Mouse (Mus musculus) cerebellum, adult 18-20 months (tissue): ENCODE data around the gene Ggta1.

Experiments
- DNase-seq, 2 experiments: peaks; one replicate each; pipeline ENCODE4 v3.0.0; 2021

The Ggta1 gene

DNA sequence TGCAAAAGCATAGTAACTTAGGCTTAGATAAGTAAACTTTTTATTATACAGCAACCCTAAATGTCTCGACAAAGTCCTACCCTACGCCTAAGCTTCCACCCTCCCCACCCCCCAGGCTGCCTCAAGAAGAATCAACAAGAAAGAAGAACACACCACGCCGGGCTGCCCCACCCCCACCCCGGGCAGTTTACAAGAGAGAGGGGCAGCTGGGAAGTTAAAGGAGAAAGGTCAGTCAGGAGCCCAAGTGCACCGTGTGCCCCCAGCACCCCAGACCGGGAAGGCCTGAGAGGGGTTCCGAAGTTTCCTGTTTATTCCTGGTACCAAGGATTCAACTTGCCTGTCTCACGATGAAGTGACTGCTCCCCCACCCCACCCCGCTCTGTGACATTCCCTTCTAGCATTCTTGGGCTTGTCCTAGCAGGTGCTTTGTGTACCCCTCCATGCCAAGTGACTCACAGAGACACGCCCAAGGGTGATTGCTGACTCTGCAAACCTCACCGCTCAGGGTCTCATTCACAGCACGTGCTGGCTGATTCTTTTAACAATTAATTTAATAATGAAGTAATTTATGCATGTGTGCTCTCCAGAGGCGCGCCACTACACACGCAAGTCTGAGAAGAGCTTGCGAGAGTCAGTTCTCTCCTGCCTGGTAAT lies 27.6 kb upstream of the Ggta1 start:
- no peak for DNase-seq

DNA sequence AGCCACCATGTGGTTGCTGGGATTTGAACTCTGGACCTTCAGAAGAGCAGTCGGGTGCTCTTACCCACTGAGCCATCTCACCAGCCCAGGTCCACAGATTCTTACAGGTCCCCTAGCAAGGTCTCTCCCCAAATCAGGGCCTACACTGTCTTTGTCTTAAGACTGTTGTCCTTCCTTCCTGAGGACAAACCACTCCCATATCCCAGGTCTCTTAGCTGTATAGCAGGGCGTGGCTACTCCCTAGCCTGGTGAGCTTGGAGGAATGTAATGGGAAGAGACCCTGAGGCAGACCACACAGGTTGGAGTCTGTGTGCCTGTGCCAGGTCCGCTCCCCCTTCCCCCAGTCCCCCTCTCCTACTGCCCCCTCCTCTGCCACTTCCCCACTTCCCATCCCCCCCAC lies 24.7 kb upstream of the Ggta1 start:
- no peak for DNase-seq

DNA sequence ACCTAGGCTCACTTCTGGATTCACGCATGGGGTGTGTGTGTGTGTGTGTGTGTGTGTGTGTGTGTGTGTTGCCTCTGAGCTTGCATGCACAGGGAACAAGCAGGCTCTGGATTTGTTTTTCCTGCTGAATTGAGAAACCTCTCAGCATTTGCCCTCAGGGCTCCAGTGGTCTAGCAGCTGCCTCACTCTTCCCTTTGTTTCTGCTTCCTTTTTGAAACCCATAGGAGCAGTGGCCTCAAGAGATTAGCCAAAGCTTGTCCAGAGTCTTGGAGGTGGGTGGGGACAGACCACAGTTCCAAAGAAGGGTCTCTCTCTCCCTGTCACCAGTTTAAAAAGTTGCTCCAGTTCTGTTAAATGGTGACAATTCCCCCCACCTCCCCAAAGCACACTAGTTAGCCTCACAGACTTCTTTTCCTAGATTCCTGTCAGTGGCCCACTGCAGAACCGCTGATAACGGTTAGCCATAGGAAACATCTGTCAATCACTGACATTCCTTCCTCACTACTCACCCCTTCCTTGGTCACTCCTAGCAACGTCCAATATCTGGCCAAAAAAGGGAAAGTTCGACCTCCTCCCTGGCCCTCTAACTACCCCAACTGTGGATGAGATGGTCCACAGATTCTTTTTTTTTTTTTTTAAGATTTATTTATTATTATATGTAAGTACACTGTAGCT lies 24.1 kb upstream of the Ggta1 start:
- no peak for DNase-seq

DNA sequence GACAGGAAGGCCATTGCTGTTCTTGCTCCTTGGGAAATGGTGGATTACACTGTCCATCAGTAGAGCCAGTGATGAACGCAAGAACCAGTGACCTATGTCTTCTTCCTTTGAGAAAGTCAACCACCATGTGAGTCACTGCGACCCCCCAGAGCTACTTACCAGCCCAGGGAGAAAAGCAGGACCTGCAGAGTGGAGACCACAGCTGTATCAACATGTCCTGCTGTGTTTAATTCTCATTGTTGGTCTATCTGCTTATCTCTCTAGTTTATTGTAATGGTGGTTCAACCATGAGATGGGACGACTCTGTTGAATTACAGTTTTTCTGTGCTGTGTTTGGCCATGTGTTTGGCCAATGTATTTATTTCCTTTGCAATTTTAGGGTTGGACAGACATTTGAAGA lies 21.1 kb upstream of the Ggta1 start:
- no peak for DNase-seq

DNA sequence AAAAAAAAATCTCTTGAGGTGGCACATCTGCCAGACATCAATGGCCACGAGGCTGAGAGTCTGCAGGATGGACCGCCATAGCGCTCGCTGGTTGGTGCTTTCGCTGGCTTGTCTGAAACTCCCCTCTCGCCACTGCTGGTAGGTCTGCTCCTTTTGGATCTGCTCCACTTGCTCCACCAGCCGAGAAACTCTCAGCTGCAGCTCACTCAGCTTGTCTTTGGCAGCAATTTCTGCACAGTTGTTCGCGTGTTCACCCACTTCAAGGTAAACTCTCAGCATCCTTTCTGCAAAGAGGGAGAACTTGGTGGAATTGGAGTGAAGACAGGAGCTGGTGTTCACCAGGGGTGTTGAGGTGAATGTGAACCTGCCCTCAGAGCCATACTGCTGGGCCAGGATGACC lies 20.4 kb upstream of the Ggta1 start:
- no peak for DNase-seq

DNA sequence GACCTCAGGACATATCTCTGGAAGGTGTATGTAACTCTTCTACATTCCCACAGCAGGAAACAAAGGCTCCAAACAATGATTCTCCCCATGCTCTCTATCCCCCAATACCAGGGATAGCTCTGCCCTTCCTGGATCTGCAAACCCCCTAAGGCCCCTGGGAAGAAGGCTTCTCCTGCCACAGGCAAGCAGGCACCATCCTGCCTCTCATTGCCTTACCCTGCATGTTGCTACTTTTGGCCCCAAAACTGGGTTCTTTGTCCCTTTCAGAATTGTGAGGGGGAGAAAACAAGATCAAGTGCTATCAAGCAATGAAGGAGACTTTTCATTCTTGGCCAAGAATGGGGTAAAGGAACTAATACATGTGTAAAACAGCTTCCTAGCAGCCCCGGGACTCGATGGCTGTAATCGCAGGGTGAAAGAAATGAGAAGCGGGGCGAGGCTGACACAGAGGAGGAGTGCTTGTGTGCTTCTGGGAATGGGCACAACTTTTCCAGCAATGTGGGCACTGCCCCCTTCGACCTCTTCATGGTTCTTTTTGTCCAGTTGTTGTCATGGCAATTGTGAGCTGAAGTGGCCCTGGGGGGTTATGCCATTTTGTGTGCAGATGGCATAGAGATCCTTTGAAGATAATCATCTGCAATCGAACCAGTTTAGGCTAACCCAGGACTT lies 18.4 kb upstream of the Ggta1 start:
- DNase-seq: no peak

DNA sequence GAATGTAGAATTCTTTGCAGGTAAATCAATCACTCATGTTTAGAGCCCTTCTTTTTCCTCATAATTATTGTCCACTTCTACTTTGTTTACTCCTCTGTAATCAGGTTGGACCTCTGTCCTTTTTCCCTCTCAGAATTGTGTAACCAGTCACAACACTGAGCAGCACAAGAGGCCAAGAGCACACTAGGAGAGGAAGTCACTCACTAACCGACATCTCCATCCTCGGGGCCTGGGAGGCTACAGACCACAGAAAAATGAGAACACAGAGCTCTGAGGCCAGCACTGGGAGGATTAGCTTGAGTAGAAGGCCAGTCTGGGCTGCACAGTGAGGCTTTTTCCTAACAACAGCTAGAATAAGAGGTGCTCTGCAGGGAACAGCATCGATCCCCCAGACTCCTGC lies 17.0 kb upstream of the Ggta1 start:
- no peak for DNase-seq

DNA sequence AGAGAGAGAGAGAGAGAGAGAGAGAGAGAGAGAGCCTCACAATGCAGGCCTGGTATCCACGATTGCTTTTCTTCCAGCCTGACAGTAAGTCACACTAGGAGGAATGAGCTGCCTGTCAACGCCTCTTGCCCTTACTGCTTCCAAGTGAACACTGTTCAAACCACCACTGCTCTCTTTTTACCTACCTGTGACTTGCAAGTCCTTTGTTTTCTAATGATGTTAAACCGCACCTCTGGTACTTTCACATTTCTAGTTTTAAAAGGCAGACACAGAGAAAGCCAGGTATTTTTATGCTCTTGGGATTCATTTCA lies 15.7 kb upstream of the Ggta1 start:
- DNase-seq: no peak

DNA sequence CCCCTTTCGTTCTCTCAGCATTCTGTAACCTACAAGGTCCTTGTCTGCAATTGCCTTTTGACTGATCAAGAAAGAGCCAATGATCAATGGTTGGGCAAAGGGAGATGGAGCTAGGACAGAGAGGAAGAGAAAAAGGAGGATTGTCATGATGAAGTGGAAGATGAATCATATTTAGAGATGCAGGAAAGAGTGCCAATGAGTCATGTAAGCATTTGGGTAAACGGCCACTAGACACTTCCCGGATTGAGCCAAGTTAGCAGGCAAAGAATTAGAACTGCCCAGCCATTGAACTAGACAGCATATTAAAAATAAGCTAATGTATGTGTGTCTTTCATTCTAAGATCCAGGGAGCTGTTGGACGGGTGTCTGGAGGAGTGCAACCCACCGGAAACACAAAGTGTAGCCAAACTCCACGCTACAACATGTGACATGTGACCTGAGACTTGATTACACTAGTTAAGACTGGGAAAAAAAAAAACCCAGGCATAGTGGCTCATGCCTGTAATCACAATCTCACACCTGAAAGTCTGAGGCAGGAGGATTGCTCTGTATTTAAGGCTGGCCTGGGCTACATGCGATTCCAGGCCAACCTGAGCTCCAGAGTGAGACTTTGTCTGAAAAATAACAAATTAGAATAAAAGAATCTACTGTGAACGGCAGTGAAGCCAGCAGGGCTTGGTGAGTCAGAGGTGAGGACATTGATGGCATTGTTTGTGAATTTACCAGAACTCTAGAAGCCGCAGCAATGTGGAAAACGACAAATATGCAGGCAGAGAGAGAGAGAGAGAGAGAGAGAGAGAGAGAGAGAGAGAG lies 15.2 kb upstream of the Ggta1 start:
- no peak for DNase-seq

DNA sequence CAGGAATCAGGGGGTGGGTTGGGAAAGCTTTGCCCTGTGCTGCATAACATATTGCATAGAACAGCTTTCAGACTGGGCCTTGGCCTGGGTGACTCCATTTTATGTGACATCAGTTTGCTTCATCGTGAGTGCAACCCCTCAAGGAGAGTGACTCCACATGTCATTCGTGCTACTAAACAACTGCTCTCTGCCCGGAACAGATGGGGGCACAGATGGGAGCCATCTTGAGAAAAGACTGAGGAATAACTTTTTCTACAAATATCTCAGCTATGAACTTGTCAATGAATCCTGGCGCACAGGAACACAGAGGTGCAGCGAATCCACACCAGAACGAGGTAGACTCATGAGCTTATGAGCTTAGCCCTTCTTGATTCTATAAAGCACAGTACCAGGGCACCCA lies 14.3 kb upstream of the Ggta1 start:
- no peak for DNase-seq

DNA sequence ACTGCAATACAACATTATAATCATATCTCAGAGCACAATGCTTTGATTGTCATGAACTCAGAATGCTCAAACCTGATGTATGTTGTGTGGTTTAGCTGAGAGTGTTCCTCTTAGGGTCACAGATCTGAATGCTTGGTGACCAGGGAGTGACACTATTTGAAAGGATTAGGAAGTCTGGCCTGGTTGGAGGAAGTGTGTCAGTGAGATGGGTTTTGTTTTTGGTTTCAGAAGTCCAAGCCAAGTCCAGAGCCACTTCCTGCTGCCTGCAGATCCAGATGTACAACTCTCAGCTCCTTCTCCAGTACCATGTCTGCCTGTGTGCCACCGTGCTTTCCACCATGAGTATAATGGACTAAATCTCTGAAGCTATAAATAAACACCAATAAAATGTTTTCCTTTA lies 11.9 kb upstream of the Ggta1 start:
- no peak for DNase-seq

DNA sequence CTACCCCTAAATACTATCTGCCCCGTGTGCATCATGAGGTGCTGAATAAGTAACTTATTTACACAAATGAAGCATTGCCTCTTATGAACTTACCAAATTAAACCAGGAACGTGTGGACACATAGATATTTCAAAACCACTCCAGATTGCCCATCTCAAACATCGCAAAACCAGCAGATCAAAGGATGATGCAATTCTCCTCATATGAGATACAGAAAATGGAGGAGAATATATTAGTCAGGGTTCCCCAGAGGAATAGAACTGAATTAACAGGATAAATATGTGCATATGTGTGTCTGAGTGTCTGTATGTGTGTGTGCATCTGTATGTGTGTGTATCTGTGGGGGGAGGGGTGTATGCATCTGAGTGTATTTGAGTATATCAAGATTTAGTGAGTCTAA lies 6.2 kb upstream of the Ggta1 start:
- DNase-seq: no peak

DNA sequence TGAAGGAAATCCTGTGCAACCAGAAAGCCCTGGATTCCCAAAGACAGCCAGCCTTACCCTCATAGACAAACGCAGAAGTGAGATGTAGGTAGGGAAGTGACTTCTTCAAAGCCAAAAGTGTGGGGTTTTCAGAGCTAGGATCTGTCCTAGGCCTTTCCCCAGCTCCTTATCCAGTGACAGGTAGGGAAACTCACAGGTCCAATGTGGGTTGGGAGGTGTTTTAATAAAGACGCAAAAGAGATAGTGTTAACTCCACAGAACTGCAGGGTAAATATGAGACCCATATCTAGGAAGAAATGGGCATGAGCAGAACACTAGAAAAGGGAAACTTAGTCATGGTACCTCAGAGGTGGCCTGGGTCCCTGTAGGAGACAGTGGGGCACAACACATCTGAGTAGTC lies 5.2 kb upstream of the Ggta1 start:
- DNase-seq: no peak

DNA sequence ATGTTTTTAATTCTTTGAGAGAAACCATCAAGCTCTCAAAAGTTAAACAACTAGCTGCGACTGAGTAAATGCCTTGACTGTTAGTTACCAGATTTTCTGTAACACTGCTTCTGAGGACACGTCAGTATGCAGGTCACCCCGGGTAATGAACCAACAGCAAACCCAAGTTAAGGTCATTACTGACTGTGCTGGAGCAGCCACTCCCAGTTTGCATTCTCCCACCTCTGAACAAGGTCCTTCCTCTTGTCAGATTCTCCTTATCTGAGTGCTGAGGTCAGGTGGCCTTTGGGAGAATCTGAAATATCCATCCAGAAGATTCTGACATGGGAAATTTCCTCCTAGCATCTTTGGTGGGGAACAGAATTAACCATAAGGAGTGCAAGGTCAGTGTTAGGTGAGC lies 4.8 kb upstream of the Ggta1 start:
- no peak for DNase-seq

DNA sequence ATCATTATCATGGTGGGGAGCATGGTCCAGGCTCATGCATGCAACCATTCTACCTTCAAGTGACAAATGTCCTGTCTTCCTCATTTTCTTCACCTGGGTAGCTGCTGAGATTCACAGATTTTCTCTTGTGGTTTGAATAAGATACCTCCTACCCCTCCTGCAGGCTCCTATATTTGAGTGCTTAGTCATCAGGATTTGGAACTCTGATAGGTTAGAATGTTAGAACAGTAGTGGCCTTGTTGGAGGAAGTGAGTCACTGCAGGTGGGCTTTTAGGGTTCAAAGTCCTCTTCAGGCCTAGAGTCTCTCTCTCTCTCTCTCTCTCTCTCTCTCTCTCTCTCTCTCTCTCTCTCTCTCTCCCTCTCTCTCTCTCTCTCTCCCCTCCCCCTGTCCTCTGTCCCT lies 2.6 kb upstream of the Ggta1 start:
- DNase-seq: no peak

DNA sequence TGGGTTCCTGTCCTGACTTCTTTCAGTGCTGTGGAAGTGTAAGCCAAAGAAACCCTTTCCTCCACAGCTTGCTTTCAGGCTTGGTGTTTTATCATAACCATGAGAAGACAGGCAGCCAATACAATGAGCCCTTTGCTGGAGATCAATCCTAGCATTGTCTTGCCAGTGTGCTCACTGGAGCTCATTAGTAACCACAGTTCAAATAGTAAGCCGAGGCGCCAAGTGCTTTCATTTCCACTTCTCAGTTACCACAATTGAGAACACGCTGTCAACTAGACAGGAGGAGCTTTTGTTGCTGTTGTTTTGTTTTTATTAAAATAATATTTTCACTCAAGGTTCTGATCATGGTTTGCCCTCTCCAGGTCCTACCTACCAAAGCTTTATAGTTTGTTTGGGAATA lies 1.5 kb upstream of the Ggta1 start:
- DNase-seq: no peak

DNA sequence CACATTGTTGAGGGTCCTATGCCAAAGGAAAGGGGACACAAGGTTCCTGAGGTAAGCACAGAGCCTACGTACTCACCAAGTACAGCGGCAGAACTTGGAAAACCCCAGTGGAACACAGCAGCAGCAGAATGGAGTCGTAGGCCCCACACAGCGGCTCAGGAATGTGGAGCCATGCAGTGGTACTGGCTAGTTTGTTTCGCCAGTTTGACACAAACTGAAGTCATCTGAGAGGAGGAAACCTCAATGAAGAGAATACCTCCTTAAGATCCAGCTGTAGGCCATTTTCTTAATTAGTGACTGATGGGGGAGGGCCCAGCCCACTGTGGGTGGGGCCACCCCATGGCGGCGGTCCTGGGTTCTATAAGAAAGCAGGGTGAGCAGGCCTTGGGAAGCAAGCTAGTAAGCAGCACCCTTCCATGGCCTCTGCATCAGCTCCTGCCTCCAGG lies 1.1 kb upstream of the Ggta1 start:
- no peak for DNase-seq

DNA sequence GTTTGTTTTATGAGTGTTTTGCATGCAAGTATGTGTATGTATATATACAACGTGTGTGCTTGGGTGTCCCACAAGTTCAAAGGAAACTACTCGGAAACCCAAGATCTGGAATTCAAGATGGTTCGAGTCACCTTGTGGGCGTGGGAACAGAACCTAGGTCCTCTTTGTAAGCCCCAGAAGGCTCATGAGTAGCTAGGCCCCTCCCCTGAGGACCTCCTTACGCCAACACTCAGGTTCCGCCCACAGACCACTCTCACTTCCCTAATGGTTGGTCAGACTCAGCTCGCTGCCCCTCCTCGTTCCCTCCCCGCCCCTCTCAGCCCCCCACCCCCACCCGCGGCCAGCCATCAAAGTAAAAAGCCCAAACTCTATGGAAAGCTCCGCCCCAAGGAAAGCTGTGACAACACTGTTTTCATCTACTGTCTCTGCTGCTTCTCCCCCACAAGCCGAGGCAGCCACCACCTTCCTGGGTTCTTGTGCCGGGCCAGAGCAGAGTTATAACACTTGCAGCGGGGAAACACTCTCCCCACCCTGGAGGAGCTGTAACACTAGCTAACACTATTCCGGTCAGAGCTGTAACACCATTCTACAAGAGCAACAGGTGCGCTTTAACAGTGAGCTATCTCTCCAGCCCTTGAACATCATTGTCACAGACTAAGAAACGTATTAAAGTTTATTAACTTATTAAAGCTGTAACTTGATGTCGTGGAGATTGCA lies 499 bp upstream of the Ggta1 start:
- no peak for DNase-seq

DNA sequence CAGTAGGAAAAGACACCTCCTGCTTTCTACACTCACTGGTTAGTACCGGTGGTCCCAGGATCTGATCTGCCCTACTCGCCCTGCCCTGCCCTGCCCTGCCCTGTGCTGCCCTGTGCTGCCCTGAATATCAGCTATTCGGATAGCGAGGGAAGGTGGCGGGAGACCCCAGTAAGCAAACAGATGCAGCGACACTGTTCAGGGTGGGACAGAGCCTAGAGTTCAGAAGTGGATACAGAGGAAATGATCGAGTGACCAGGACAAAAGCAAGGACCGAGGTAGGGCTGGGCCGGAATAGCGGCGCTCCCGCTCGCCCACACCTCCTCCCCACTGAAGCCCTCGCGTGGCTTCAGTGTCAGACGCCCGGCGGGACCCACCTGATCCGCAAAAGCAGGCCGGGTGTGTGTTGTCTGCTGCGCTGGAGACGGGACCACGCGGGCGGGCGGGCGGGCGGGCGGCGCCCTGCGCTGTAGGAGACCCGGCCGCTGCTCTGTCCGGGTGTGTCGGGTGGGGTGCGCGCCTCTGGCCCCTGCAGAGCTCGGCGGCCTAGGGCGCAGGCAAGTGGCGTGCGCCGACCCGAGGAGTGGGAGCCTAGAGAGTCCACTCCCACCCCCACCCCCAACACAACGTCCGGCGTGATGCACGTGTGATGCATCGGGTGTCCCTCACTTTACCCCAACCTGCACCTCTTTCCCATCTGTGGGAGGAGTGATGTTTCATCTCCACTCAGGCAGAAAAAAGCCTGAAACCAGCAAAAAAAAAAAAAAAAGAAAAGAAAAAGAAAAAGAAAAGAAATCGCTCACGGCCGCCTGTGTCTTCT lies 852 bp downstream of the Ggta1 start:
- no peak for DNase-seq

DNA sequence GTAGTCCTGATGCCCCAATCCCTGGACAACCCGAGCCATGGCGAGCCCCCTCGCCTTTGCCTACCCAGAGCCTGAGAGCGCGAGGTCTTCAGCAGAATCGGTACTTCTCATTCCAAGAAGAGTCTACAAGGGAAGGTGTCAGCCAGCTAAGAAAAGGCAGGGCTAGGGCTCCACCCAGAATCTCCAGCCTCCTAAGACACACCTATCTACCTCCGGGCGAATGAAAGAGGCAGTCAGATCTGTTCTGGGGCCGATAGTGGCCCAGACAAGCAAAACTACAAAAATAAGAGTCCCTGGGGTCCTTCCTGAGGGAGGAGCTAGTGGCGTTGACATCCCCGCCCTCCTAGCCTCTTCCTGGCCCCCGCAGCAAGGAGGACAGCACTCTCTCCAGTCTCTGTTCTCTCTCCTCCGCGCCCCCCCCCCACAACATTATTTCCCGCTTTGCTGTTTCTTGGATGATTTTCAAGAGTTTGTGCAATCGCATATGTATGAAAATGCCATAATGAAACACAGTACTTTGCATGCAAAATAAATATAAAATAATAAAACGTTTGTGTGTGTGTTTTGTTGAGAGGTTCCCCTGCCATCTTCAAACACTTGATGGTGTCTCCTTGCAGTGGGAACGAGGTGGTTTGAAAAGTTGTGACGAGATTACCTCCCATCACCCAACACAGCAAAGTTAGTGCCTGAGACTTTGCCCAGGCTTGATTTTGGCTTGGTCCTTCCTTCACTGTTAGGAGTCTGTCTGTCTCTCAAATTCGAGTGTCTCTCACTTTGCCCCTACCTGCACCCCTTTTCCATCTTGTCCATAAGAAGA lies 1.7 kb downstream of the Ggta1 start:
- DNase-seq: no peak

DNA sequence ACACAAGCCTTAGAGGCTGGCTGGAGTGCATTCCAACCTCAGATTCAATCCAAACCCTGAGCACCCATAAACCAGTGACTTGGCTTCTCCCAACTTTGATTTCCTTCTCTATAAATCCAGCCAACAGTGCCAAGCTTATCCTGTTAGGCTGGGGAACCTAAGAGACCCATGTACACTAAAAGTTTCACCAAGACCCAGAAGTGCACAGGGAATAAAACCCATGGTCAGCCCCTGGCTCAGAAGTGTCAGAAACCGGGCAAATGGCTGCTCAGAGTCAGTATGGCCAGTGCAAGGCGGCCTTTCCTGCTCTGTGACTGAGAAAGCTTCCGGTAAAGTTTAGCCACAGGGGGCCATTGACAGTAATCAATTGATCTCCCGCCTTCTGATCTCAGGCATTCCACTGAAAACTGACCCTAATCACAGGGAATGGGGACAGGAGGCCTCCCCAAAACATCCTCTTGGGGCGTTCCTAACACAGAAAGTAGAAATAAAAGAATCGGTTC lies 2.6 kb downstream of the Ggta1 start:
- no peak for DNase-seq
